Mouse (Mus musculus): ENCODE measurements at regions not wholly inside any gene's neighbourhood (a gene's known extent, or its start where the extent isn't known, plus 50 kb on each side); places are given as distances from the start of the nearest gene placed in this dataset.
"Not testable (repeated sequence)": the region's sequence is repeated elsewhere in the genome, so short reads cannot be mapped to it uniquely, and the experiment has no call there.

DNA sequence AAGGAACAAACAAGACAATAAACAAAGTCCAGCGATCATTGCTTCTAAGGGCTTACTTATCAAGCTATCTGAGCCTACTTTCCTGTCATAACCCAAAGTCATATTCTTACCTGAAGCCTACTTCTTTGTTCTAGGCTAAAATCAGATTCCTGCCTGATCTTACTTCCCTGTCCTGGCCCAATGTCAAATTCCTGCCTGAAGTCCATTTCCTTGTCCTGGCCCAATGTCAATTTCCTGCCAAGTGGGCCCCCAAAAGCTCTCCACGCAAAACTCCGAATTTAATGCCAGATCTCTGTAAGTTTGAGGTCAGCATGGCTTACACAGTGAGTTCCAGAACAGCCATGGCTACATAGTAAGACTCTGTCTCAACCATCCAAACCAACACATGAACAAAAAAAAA lies 74.3 kb upstream of the Cwc22 start:
- no peak for DNase-seq (ENCODE audit: low read depth, low spot score)

DNA sequence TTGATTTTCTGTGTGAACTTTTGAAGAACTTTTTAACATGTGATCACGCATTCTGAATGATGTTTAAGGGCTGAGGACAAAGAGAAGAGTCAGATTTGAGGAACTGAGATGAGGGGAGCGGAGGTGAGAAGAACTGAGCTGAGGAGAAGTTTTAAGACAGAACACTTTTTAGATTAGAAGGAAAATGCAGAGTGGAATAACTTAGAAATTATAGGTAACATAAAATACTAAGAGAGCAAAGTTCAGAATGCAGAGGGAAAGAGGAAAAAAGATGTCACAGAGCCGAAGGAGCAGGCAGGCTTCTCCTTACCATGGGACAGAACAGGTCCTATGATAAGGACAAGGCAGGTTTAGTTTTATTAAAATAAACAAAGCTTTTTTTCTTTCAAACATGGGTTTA lies 73.7 kb upstream of the Cwc22 start:
- DNase-seq (ENCODE audit: low read depth, low spot score): no peak

GRCm38 (mm10) chr2:78012441-78012840 lies 66.3 kb upstream of the Cwc22 start:
- DNase-seq (ENCODE audit: low read depth, low spot score): not testable (repeated sequence)

- no peak for DNase-seq (ENCODE audit: low read depth, low spot score)
Observed at GRCm38 (mm10) chr2:78011821-78012220, 65.6 kb upstream of the Cwc22 start.

DNA sequence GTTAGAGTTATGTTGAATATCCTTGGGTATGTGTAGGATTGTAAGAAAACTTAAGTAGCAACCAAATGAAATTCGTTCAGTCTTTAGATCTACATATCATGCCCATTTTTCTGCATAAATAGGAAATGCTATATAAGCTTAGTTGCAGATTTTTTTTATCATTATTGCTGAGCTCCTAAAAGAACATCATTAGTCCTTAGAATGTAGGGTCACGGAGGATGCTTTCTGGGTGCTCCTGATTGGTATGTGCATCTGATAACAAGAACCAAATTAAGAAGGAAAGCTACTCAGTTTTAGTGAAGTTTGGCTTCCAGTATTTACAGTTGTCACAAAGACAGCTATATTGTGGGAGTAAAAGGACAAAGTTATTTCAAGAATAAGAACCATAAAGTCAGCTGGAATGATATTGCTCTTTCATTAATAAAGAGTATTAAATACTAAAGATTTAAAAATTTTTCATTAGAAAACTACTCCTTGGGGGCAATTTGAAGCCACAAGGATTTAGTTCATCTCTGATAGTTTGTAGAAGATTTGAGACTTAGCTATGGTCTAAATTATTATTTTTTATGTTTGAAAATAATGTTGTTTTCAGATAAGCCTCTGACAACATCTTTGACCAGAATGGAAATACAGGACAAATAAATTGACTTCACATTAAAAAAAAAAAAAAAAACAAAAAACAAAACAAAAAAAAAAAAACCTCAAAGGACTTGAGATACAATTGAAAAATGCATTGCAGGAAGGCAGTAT lies 65.1 kb upstream of the Cwc22 start:
- DNase-seq (ENCODE audit: low read depth, low spot score): no peak

GRCm38 (mm10) chr2:78010066-78010690 lies 64.0 kb upstream of the Cwc22 start:
- no peak for DNase-seq (ENCODE audit: low read depth, low spot score)

DNA sequence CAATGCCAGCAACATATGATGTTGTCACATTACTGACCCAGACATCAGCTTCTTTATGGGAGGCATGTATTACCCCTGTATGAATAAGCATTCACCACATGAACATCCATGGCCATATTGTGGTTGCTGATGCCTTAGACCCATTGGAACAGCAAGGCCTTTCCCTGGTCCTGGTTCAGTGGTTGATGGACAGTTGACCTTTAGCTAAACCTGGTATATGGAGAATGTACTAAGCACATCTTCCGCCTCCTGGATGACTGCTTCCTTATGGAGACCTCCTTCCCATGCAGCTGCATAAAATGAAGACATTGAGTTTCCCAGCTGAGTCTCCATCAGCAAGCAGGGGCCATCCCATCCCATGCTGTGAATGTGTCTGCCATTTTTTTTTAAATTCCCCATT lies 61.9 kb upstream of the Cwc22 start:
- DNase-seq (ENCODE audit: low read depth, low spot score): no peak

DNA sequence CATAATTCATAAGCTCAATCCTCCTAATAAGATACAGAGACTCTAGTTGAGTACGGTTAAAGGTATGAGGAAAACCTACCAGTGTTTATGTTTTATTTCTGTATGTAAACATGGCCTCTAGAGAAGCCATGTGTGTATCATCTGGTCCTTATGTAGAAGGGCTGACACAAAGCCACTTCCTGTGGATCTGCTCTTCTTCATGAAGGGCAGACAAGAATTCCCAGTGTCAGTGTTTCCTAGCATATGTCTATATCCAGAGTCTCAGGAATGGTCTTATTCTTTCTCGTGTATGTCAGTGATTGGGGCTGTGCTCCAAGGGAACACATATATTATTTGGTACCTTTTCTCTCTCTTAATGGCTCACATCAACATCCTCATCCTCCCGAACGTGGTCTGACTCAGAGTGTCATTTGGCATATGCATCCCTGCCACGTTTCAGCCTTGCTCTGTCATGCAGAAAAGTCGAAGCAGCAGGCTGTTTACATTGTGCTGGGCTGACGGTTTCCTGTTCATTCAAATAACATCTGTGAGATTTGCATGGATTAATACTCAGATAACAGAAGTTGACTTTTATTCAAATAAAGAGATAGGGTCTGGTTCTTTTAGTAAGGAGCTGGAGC lies 59.3 kb upstream of the Cwc22 start:
- DNase-seq (ENCODE audit: low read depth, low spot score): no peak

DNA sequence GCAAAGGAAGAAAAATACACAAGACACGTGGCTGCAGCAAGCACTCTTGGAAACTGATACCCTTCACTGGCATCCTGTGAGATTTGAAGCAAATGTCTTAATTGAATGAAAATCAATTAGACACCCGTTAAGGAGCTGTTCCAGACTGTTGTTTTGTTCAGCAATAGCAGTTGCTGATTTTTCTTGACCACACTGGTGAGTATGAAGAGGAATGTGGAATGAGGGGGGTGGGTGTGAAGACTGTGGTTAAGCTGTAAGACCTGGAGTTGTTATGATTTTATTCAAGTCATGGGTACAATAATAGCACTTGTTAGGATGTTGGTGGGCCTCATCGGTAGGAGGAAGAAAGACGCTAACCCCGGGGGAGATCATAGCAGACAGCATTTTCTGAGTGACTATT lies 58.3 kb upstream of the Cwc22 start:
- no peak for DNase-seq (ENCODE audit: low read depth, low spot score)

Measured in CD4-positive helper T cell, adult 2 months (primary cell).